Mouse (Mus musculus): ENCODE results near the gene Cnn2.

DNA sequence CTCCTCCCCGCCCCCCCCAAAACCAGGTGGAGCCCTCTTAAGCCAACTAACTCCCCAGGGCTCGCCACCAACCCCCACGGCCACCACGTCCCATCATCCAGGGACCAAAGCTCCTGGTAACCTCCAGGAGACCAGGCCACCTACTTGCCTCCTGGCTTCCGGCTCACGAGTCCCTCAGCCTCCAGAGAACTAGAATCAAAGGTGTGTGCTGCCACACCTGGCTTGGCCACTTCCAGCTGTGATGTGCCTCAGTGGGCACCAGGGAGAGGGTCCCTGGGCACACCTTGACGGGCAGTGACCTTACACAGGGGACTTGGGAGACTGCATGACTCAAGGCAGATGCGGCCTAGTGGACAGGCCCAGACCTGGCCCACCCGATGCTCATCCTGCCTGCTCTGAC, 32.7 kb upstream of the Cnn2 start:
- TF ChIP-seq GATA1 (IDR thresholded peaks at IDR 0.05; ENCODE audit: borderline replicate concordance, low read length) = no peak
- TF ChIP-seq FLI1 (IDR thresholded peaks at IDR 0.05; ENCODE audit: low read length) = no peak

All from megakaryocyte, embryonic 14.5 days (primary cell).